ENCODE assay signal across 19 mouse cellular contexts in the genomic region with DNA sequence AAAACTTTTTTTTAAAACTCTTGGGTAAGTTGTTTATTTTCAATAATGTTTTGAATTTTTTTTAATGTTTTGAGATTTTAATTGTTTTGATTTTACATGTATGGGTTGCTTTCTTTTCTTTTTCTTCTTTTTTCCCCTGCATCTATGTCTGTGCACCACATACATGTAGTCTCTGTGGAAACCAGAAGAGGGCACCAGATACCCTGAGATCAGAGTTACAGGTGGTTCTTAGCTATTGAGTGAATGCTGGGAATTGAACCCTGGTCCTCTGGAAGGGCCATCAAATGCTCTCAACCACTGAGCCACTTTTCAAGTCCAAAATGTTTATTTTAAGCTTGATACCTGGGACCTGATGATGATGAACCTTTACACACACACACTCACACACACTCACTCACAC.
DNase-seq lines count a peak whose midpoint lies in the region; ATAC-seq and TF ChIP-seq lines count a peak whose summit lies in the region.
"Had no signal": no experiment of that assay in that cellular context is flagged by ENCODE, and none has a peak within 500 bp of the region (broad histone marks: within the 10 kb centered on the region; RNA-seq: fewer than 3 reads in every experiment).

No protein-coding gene starts in this region.

- H3K27ac ChIP-seq in forebrain, postnatal 0 days (ENCODE audit: low read depth, low read length) = no peak overlapping the region
- no peak overlapping the region for H3K27ac ChIP-seq in forebrain, embryonic 15.5 days (replicated peaks)
- no peak overlapping the region for H3K27ac ChIP-seq in layer of hippocampus, adult 2 months
- no peak overlapping the region for H3K27ac ChIP-seq in midbrain, postnatal 0 days (ENCODE audit: low read depth, low read length)
- H3K27ac ChIP-seq in midbrain, embryonic 10.5 days (replicated peaks) = no peak overlapping the region
- H3K27ac ChIP-seq: embryonic facial prominence, embryonic 15.5 days; heart, embryonic 13.5 days; neural tube, embryonic 12.5 days had no signal

- peaks cover 3% of the 10 kb centered on the region; the same call in 1 of the 2 replicates for H3K9me3 ChIP-seq in forebrain, postnatal 0 days (ENCODE audit: low read length)
- no peaks in the 10 kb centered on the region for H3K9me3 ChIP-seq in forebrain, embryonic 15.5 days
- no peaks in the 10 kb centered on the region for H3K9me3 ChIP-seq in midbrain, postnatal 0 days (ENCODE audit: low read length)
- H3K9me3 ChIP-seq in midbrain, embryonic 10.5 days (replicated peaks) = peaks cover 8% of the 10 kb centered on the region; the same call in 1 of the 2 replicates
- H3K9me3 ChIP-seq: embryonic facial prominence, embryonic 15.5 days; neural tube, embryonic 12.5 days had no signal

- H3K4me1 ChIP-seq in forebrain, postnatal 0 days (ENCODE audit: insufficient read depth) = no peaks in the 10 kb centered on the region
- H3K4me1 ChIP-seq in forebrain, embryonic 15.5 days = no peaks in the 10 kb centered on the region
- no peaks in the 10 kb centered on the region for H3K4me1 ChIP-seq in midbrain, postnatal 0 days (ENCODE audit: insufficient read depth, low read length)
- H3K4me1 ChIP-seq in midbrain, embryonic 10.5 days = no peaks in the 10 kb centered on the region
- H3K4me1 ChIP-seq: embryonic facial prominence, embryonic 15.5 days; heart, embryonic 13.5 days; neural tube, embryonic 12.5 days had no signal

- H3K9ac ChIP-seq in forebrain, postnatal 0 days = no peak overlapping the region
- H3K9ac ChIP-seq in forebrain, embryonic 15.5 days (replicated peaks) = no peak overlapping the region
- no peak overlapping the region for H3K9ac ChIP-seq in midbrain, postnatal 0 days (replicated peaks; ENCODE audit: low read length, poor library complexity, severe bottlenecking)
- H3K9ac ChIP-seq: embryonic facial prominence, embryonic 15.5 days; heart, embryonic 13.5 days; neural tube, embryonic 12.5 days had no signal

- no peak overlapping the region for H3K4me2 ChIP-seq in forebrain, postnatal 0 days (ENCODE audit: low read depth)
- H3K4me2 ChIP-seq in forebrain, embryonic 15.5 days (replicated peaks) = no peak overlapping the region
- no peak overlapping the region for H3K4me2 ChIP-seq in midbrain, postnatal 0 days (ENCODE audit: low read depth, low read length, poor library complexity, severe bottlenecking)
- H3K4me2 ChIP-seq: embryonic facial prominence, embryonic 15.5 days; heart, embryonic 13.5 days; neural tube, embryonic 12.5 days had no signal

- H3K4me3 ChIP-seq in forebrain, postnatal 0 days (ENCODE audit: low read depth, low read length) = no peak overlapping the region
- H3K4me3 ChIP-seq in forebrain, embryonic 15.5 days = no peak overlapping the region
- H3K4me3 ChIP-seq in layer of hippocampus, adult 2 months = no peak overlapping the region
- no peak overlapping the region for H3K4me3 ChIP-seq in midbrain, postnatal 0 days (ENCODE audit: low read depth, low read length)
- H3K4me3 ChIP-seq in midbrain, embryonic 10.5 days = no peak overlapping the region
- H3K4me3 ChIP-seq: embryonic facial prominence, embryonic 15.5 days; heart, embryonic 13.5 days; neural tube, embryonic 12.5 days had no signal

- H3K27me3 ChIP-seq in forebrain, postnatal 0 days (ENCODE audit: insufficient read depth, low read length) = no peaks in the 10 kb centered on the region
- no peaks in the 10 kb centered on the region for H3K27me3 ChIP-seq in forebrain, embryonic 15.5 days
- H3K27me3 ChIP-seq in midbrain, postnatal 0 days (ENCODE audit: insufficient read depth, low read length) = no peaks in the 10 kb centered on the region
- no peaks in the 10 kb centered on the region for H3K27me3 ChIP-seq in midbrain, embryonic 10.5 days (ENCODE audit: low read depth, poor library complexity, severe bottlenecking)
- H3K27me3 ChIP-seq: embryonic facial prominence, embryonic 15.5 days; heart, embryonic 13.5 days; neural tube, embryonic 12.5 days had no signal

- TF ChIP-seq CTCF in forebrain, postnatal 0 days (IDR thresholded peaks at IDR 0.05; ENCODE audit: low read depth) = peak; percentile 40
- peak; percentile 62 for TF ChIP-seq CTCF in layer of hippocampus, adult 2 months (conservative IDR thresholded peaks at IDR 0.05)
- peak; percentile 48 for TF ChIP-seq CTCF in midbrain, postnatal 0 days (IDR thresholded peaks at IDR 0.05)

- H3K36me3 ChIP-seq in forebrain, postnatal 0 days (ENCODE audit: insufficient read depth) = no peaks in the 10 kb centered on the region
- peaks cover 7% of the 10 kb centered on the region for H3K36me3 ChIP-seq in forebrain, embryonic 15.5 days
- no peaks in the 10 kb centered on the region; the same call in 1 of the 2 replicates for H3K36me3 ChIP-seq in midbrain, postnatal 0 days (ENCODE audit: insufficient read depth, low read length)
- peaks cover 28% of the 10 kb centered on the region for H3K36me3 ChIP-seq in midbrain, embryonic 10.5 days

- no peak for ATAC-seq in forebrain, postnatal 0 days
- no peak for ATAC-seq in forebrain, embryonic 15.5 days (replicated peaks)
- no peak for ATAC-seq in midbrain, postnatal 0 days (ENCODE audit: low FRiP score)

- DNase-seq in forebrain, postnatal 0 days = no peak
- DNase-seq in layer of hippocampus, adult 2 months (ENCODE audit: low spot score in 2 of 2) = no peak
- no peak for DNase-seq in layer of hippocampus, adult 9-10 months (ENCODE audit: low spot score)
- no peak for DNase-seq in midbrain, postnatal 0 days (ENCODE audit: low spot score)
- no peak for DNase-seq in midbrain, embryonic 10.5 days (ENCODE audit: low spot score)
- no peak for DNase-seq in urinary bladder, postnatal 10 days (ENCODE audit: low spot score)
- DNase-seq: cerebellum, adult 18-20 months; cerebellum, postnatal 25 days; heart, postnatal 4 days; kidney, adult 2 months; kidney, postnatal 25 days; layer of hippocampus, adult 9-11 months; lung, postnatal 4 days; right cerebral cortex, adult 18-20 months; thymus, postnatal 14 days had no signal
